Mouse (Mus musculus) forebrain, embryonic 13.5 days (tissue): ENCODE measurements around the gene Mrgpre. TPM values are rescaled to one million over a fixed set of nuclear protein-coding genes. Genes with fewer than 3 reads are reported as not detected.

Source experiments
- ATAC-seq: fragments of 200-750 bp; cut with Nextera tagmentation; 2 replicates; pipeline ENCODE4 v1.8.0; 2017
- H3K27ac ChIP-seq: fragments of 300-500 bp; sonication (generic); 2 replicates; pipeline ENCODE4 v1.5.1; 2015; ENCODE audit warnings: inconsistent platforms, mild to moderate bottlenecking, moderate library complexity
- H3K27me3 ChIP-seq: fragments of 300-500 bp; sonication (generic); 2 replicates; pipeline ENCODE4 v1.6.1; 2015; ENCODE audit warnings: mild to moderate bottlenecking, inconsistent platforms
- H3K36me3 ChIP-seq: fragments of 300-500 bp; sonication (generic); 2 replicates; pipeline ENCODE4 v1.6.1; 2015; ENCODE audit warnings: mild to moderate bottlenecking, inconsistent platforms; ENCODE audit not compliant: poor library complexity, severe bottlenecking
- H3K4me1 ChIP-seq: fragments of 300-500 bp; sonication (generic); 2 replicates; pipeline ENCODE4 v1.6.1; 2015; ENCODE audit warnings: inconsistent platforms
- H3K4me2 ChIP-seq: fragments of 300-500 bp; sonication (generic); 2 replicates; pipeline ENCODE4 v1.6.1; 2015; ENCODE audit warnings: inconsistent platforms, mild to moderate bottlenecking, moderate library complexity
- H3K4me3 ChIP-seq: fragments of 300-500 bp; sonication (generic); 2 replicates; pipeline ENCODE4 v1.5.1; 2015; ENCODE audit warnings: mild to moderate bottlenecking, inconsistent platforms
- H3K9ac ChIP-seq: fragments of 300-500 bp; sonication (generic); 2 replicates; pipeline ENCODE4 v1.6.1; 2015; ENCODE audit warnings: mild to moderate bottlenecking, inconsistent platforms
- H3K9me3 ChIP-seq: fragments of 300-500 bp; sonication (generic); replicated peaks from 2 replicates; pipeline ENCODE4 v1.6.1; 2016; ENCODE audit warnings: inconsistent platforms
- WGBS: fragments of 180-500 bp; shearing (Covaris S2); methylation state at CpG from one replicate; pipeline ENCODE4 v1.1.7; 2015; 5-methylcytosine and 5-hydroxymethylcytosine counted together
- polyA plus RNA-seq: library from polyadenylated mRNA; unstranded; fragments of >200 nt; fragmentation: Nextera tagmentation; extraction: Ambion mirVana; gene quantifications from 2 replicates; pipeline ENCODE4 v1.2.1, GENCODE M21; 2015

Gene Mrgpre
- 1.8 and 1.9 TPM in 2 replicates for polyA plus RNA-seq

GRCm38 (mm10) chr7:143783996-143784829 lies at the start of gene Mrgpre:
Gene Mrgpre (minus strand): TSS chr7:143784500.
- no peaks in the 10 kb centered on the region for H3K27me3 ChIP-seq
- peak; percentile 91 for ATAC-seq
- WGBS: 6% methylated on average over 18 of the region's 21 CpGs
- peaks cover 22% of the 10 kb centered on the region for H3K4me1 ChIP-seq
- peak within 1 kb of the TSS; percentile 65 for H3K27ac ChIP-seq
- H3K36me3 ChIP-seq: no peaks in the 10 kb centered on the region
- no peaks in the 10 kb centered on the region for H3K9me3 ChIP-seq
- peak within 1 kb of the TSS; percentile 75 for H3K4me2 ChIP-seq
- peak within 1 kb of the TSS; percentile 69 for H3K9ac ChIP-seq
- H3K4me3 ChIP-seq: peak within 1 kb of the TSS; percentile 48

GRCm38 (mm10) chr7:143833581-143834190 lies 49.4 kb upstream of the Mrgpre start:
- H3K9ac ChIP-seq: no peak overlapping the region

GRCm38 (mm10) chr7:143832611-143833010 lies 48.3 kb upstream of the Mrgpre start:
- Histone ChIP-seq H3K9ac (no peak overlapping the region), H3K27ac (no peak overlapping the region), H3K9me3 (no peaks in the 10 kb centered on the region), H3K4me1 (peaks cover 56% of the 10 kb centered on the region), H3K4me2 (no peak overlapping the region), H3K36me3 (peaks cover 28% of the 10 kb centered on the region), H3K4me3 (no peak overlapping the region), H3K27me3 (no peaks in the 10 kb centered on the region)
- no peak for ATAC-seq
- 88% methylated on average over 2 of the region's 2 CpGs for WGBS

More at GRCm38 (mm10) chr7:143833581-143834190, 49.4 kb upstream of the Mrgpre start:
- H3K27ac ChIP-seq: no peak overlapping the region
- H3K4me3 ChIP-seq: no peak overlapping the region
- no peaks in the 10 kb centered on the region for H3K27me3 ChIP-seq
- H3K36me3 ChIP-seq: peaks cover 38% of the 10 kb centered on the region
- WGBS: 82% methylated on average over 6 of the region's 6 CpGs
- no peak overlapping the region for H3K4me2 ChIP-seq
- ATAC-seq: no peak
- peaks cover 56% of the 10 kb centered on the region for H3K4me1 ChIP-seq
- no peaks in the 10 kb centered on the region for H3K9me3 ChIP-seq

- Histone ChIP-seq H3K9ac (no peak overlapping the region), H3K4me3 (no peak overlapping the region), H3K4me2 (peak overlapping the region; percentile 21), H3K4me1 (peaks cover 56% of the 10 kb centered on the region), H3K27ac (no peak overlapping the region), H3K9me3 (no peaks in the 10 kb centered on the region), H3K27me3 (no peaks in the 10 kb centered on the region), H3K36me3 (peaks cover 23% of the 10 kb centered on the region)
- ATAC-seq: no peak
- WGBS: 89% methylated on average over 8 of the region's 8 CpGs
Observed at GRCm38 (mm10) chr7:143832196-143832595, 47.9 kb upstream of the Mrgpre start.

- Histone ChIP-seq H3K4me3 (peak overlapping the region; percentile 64), H3K4me1 (peaks cover 56% of the 10 kb centered on the region)
- peak; percentile 25 for ATAC-seq
Observed at GRCm38 (mm10) chr7:143830399-143830798, 46.1 kb upstream of the Mrgpre start.

DNA sequence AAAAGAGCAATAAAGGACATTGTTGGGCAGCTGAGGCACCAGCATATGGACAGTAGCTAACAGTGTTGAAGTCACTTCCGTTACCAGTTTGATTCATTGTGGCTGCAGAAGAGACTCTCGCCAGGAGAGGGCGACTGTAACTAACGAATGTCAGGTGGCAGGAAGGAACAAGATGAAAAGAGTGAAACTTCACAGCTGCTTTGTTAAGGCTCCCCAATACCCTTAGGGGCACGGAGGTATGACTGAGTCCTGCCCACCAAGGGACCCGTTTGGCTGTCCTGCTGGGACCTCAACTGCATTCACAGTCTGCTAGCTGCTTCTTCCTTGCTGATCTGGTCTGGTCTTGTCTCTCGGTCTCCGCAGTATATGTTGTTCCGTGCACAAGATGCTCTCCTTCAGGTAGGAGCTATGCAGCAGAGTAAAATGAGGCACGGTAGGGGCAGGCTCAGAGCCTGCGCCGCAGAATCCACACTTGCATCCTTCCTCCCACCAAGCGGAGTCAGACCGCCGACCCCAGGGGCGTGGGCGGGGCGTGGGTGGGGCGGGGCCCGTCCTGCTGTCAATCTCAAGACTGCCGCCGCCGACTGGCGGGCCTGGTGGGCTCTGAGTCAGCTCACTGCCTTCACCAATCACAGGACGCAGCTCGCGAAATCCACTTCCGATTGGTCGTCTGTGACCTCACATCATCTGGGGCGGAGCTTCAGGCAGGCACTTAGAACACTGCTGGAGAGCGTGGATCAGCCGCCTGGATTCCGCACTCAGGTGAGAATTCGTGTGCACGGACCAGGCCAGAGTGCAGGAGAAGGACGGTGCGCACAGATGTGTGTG lies 45.4 kb upstream of the Mrgpre start:
- Histone ChIP-seq H3K9ac (peak overlapping the region; percentile 83), H3K36me3 (0 out of 2 replicates have a peak, but pooled peaks cover 12% of the 10 kb centered on the region), H3K9me3 (no peaks in the 10 kb centered on the region), H3K4me3 (peak overlapping the region; percentile 64), H3K4me2 (peak overlapping the region; percentile 95), H3K27me3 (no peaks in the 10 kb centered on the region), H3K4me1 (peaks cover 50% of the 10 kb centered on the region), H3K27ac (peak overlapping the region; percentile 93)
- under 1% methylated on average over 37 of the region's 37 CpGs for WGBS
- peak; percentile 99 for ATAC-seq

More at GRCm38 (mm10) chr7:143830399-143830798, 46.1 kb upstream of the Mrgpre start:
- WGBS: 10% methylated on average over 6 of the region's 6 CpGs
- Histone ChIP-seq H3K4me2 (peak overlapping the region; percentile 95), H3K27me3 (no peaks in the 10 kb centered on the region), H3K9ac (peak overlapping the region; percentile 83), H3K9me3 (no peaks in the 10 kb centered on the region), H3K27ac (peak overlapping the region; percentile 61; the same call in 1 of the 2 replicates), H3K36me3 (0 out of 2 replicates have a peak, but pooled peaks cover 12% of the 10 kb centered on the region)

DNA sequence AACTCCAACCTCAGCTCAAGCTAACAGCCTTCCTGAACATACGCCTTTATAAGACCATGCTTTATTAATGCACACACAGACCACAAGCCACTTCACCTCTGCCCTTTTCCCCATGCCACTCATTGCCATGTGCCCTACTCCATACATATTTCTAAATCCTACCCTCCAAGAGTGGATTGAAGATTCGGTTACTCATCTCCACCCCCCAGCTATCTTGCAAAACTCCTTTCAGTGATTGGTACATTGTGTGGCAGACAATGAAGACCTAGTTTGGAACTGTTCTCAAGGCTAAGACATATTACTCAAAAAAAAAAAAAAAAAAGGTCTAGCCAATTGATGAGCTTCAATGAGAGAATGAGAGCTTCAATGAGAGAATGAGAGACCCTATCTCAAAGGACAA lies 42.7 kb upstream of the Mrgpre start:
- no peak overlapping the region for H3K27ac ChIP-seq
- no peak overlapping the region for H3K9ac ChIP-seq
- 0 out of 2 replicates have a peak, but pooled peaks cover 3% of the 10 kb centered on the region for H3K36me3 ChIP-seq
- no peak for ATAC-seq
- no peak overlapping the region for H3K4me2 ChIP-seq
- no peaks in the 10 kb centered on the region for H3K9me3 ChIP-seq
- no peak overlapping the region for H3K4me3 ChIP-seq
- H3K4me1 ChIP-seq: peaks cover 32% of the 10 kb centered on the region
- 87% methylated on average over 2 of the region's 2 CpGs for WGBS
- no peaks in the 10 kb centered on the region for H3K27me3 ChIP-seq

DNA sequence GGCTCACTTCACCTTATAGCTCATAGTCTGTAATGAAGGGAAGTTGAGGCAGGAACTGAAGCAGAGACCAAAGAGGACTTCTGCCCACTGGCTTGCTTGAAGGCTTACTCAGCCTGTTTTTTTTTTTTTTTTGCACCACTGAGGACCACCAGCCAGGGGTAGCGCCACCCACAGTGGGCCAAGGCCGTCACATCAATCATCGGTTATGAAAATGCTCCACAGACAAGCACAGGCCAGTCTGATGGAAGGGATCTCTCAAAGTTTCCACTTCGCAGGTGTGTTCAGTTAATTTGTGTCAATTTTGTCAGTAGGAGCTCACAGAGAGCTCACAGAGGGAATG lies 38.9 kb upstream of the Mrgpre start:
- Histone ChIP-seq H3K4me1 (peaks cover 16% of the 10 kb centered on the region), H3K4me2 (peak overlapping the region; percentile 72), H3K27ac (peak overlapping the region; percentile 55), H3K27me3 (no peaks in the 10 kb centered on the region), H3K36me3 (peaks cover 9% of the 10 kb centered on the region), H3K9ac (peak overlapping the region; percentile 53), H3K9me3 (no peaks in the 10 kb centered on the region), H3K4me3 (peak overlapping the region; percentile 52)
- 76% methylated on average over 4 of the region's 4 CpGs for WGBS
- peak; percentile 52 for ATAC-seq

- under 1% methylated on average over 40 of the region's 40 CpGs for WGBS
- H3K4me2 ChIP-seq: peak within 1 kb of the TSS; percentile 72
- peak within 1 kb of the TSS; percentile 55 for H3K27ac ChIP-seq
- peak within 1 kb of the TSS; percentile 66 for H3K9ac ChIP-seq
- peaks cover 11% of the 10 kb centered on the region for H3K36me3 ChIP-seq
- peak within 1 kb of the TSS; percentile 52 for H3K4me3 ChIP-seq
- peak; percentile 98 for ATAC-seq
- peaks cover 16% of the 10 kb centered on the region for H3K4me1 ChIP-seq
- H3K27me3 ChIP-seq: no peaks in the 10 kb centered on the region
- no peaks in the 10 kb centered on the region for H3K9me3 ChIP-seq
Observed at GRCm38 (mm10) chr7:143822375-143823265, 38.3 kb upstream of the Mrgpre start, which contains the start of the genes Nadsyn1 and Dhcr7. Gene Nadsyn1 (minus strand): TSS chr7:143822849. Gene Dhcr7 (plus strand): TSS chr7:143823145.

DNA sequence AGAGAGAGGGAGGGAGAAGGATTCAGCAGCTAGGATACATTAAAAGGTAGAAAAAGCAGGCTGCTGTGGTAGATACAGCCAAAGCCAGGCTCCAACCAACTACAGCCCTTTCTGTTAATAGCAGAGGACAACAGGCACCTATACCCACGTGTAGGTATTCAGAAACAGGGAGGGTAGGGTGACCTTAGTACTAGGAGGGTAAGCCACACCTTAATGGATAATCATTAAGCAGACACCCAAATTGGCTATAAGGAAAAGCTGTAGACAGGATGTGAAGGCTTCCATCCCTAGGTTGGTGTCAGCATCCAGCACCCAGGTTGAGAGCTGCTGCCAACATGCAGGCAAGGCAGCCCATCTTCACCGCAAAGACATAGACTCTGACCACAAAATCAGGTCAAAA lies 36.9 kb upstream of the Mrgpre start:
- Histone ChIP-seq H3K4me2 (0 out of 2 replicates have a peak overlapping the region, but pooled peaks have one; percentile 72), H3K27me3 (no peaks in the 10 kb centered on the region), H3K36me3 (peaks cover 22% of the 10 kb centered on the region), H3K4me1 (peaks cover 16% of the 10 kb centered on the region), H3K9me3 (no peaks in the 10 kb centered on the region), H3K9ac (no peak overlapping the region), H3K27ac (no peak overlapping the region), H3K4me3 (no peak overlapping the region)
- no peak for ATAC-seq
- WGBS: 79% methylated on average over 2 of the region's 2 CpGs

- H3K27me3 ChIP-seq: no peaks in the 10 kb centered on the region
- H3K9ac ChIP-seq: no peak overlapping the region
- no peak for ATAC-seq
- no peak overlapping the region for H3K4me2 ChIP-seq
- H3K27ac ChIP-seq: no peak overlapping the region
- peaks cover 16% of the 10 kb centered on the region for H3K4me1 ChIP-seq
- no peak overlapping the region for H3K4me3 ChIP-seq
- 87% methylated on average over 4 of the region's 4 CpGs for WGBS
- H3K36me3 ChIP-seq: peaks cover 43% of the 10 kb centered on the region
- no peaks in the 10 kb centered on the region for H3K9me3 ChIP-seq
Observed at GRCm38 (mm10) chr7:143819201-143819600, 34.9 kb upstream of the Mrgpre start.
